Mouse (Mus musculus) erythroblast, adult 5-6 weeks (primary cell): Measurements from ENCODE around the gene Atp6v1g2. TPM values are rescaled to one million over a fixed set of nuclear protein-coding genes. Genes with fewer than 3 reads are reported as not detected.

ENCODE experiments used
- ATAC-seq: replicated peaks from 2 replicates; pipeline ENCODE4 v1.8.0; 2016; ENCODE audit warnings: moderate number of reproducible peaks, mild to moderate bottlenecking, moderate TSS enrichment, inconsistent platforms; ENCODE audit not compliant: poor library complexity, low FRiP score, severe bottlenecking
- total RNA-seq, 2 experiments: library from RNA; stranded (forward) in 1 of 2; stranded (reverse) in 1 of 2; fragments of 150-400 nt in 1 of 2; fragments of 200-764, 138-1000 nt in 1 of 2; gene quantifications; 2 replicates each; pipeline versions ENCODE4 v1.2.3 to v1.2.4; 2015 to 2017; ENCODE audit warnings: low replicate concordance in 2 of 2

Gene Atp6v1g2
- total RNA-seq, 2 experiments from 2014 or later, result 2.7 to 3.8 TPM

GRCm38 (mm10) chr17:35235614-35236389, 2.3 kb downstream of the Atp6v1g2 start, which contains the start of gene Nfkbil1:
Nfkbil1 (minus strand) TSS chr17:35235792.
- ATAC-seq, result peak; percentile 66

GRCm38 (mm10) chr17:35236390-35236746, 2.9 kb downstream of the Atp6v1g2 start:
- ATAC-seq, result peak; percentile 82

GRCm38 (mm10) chr17:35236996-35237395, 3.5 kb downstream of the Atp6v1g2 start:
- no peak for ATAC-seq

- no peak for ATAC-seq
Observed at GRCm38 (mm10) chr17:35237504-35237903, 4.0 kb downstream of the Atp6v1g2 start.

- no peak for ATAC-seq
Observed at GRCm38 (mm10) chr17:35239700-35240099, 6.2 kb downstream of the Atp6v1g2 start.

GRCm38 (mm10) chr17:35240384-35241304, 7.2 kb downstream of the Atp6v1g2 start:
- no peak for ATAC-seq

GRCm38 (mm10) chr17:35241305-35242014, 8.0 kb downstream of the Atp6v1g2 start, which contains the start of gene Ddx39b:
Ddx39b (plus strand) TSS chr17:35241746.
- ATAC-seq, result peak; percentile 80

GRCm38 (mm10) chr17:35242015-35242941, 8.8 kb downstream of the Atp6v1g2 start:
- ATAC-seq, result peak; percentile 70

GRCm38 (mm10) chr17:35243086-35243485, 9.6 kb downstream of the Atp6v1g2 start:
- peak; percentile 31; the same call in 1 of the 2 replicates for ATAC-seq

- ATAC-seq, result no peak
Observed at GRCm38 (mm10) chr17:35244999-35245398, 11.5 kb downstream of the Atp6v1g2 start.

GRCm38 (mm10) chr17:35245731-35246623, 12.5 kb downstream of the Atp6v1g2 start:
- ATAC-seq, result no peak

GRCm38 (mm10) chr17:35247144-35247543, 13.7 kb downstream of the Atp6v1g2 start:
- ATAC-seq, result no peak

GRCm38 (mm10) chr17:35248986-35249385, 15.5 kb downstream of the Atp6v1g2 start:
- no peak for ATAC-seq

- ATAC-seq, result no peak
Observed at GRCm38 (mm10) chr17:35249451-35250197, 16.2 kb downstream of the Atp6v1g2 start.

- no peak for ATAC-seq
Observed at GRCm38 (mm10) chr17:35250348-35251120, 17.1 kb downstream of the Atp6v1g2 start.

GRCm38 (mm10) chr17:35251162-35251719, 17.8 kb downstream of the Atp6v1g2 start:
- ATAC-seq, result no peak
